8 mouse cellular contexts compared by ENCODE assay signal in genomic region chr19:59345081-59345657, GRCm38 (mm10). TPM values are rescaled to one million over a fixed set of nuclear protein-coding genes. Genes with fewer than 3 reads are reported as not detected.
A peak's percentile ranks its signal among the peaks of the same experiment; 100 is the strongest.
DNase-seq lines count a peak whose midpoint lies in the region; ATAC-seq lines count a peak whose summit lies in the region.

No protein-coding gene starts in this region.

- H3K36me3 ChIP-seq in hindbrain, embryonic 16.5 days (ENCODE audit: control insufficient read depth, insufficient read depth, low read length), result no peaks in the 10 kb centered on the region
- H3K36me3 ChIP-seq in limb, embryonic 11.5 days (ENCODE audit: control insufficient read depth, insufficient read depth, low read length), result no peaks in the 10 kb centered on the region
- no peaks in the 10 kb centered on the region for H3K36me3 ChIP-seq in midbrain, embryonic 10.5 days

- WGBS in hindbrain, embryonic 16.5 days, result 0% methylated on average over 39 of the region's 70 CpGs
- WGBS in limb, embryonic 11.5 days, result 0% methylated on average over 66 of the region's 70 CpGs
- under 1% methylated on average over 68 of the region's 70 CpGs for whole genome bisulfite sequencing in midbrain, embryonic 10.5 days

- peak overlapping the region; percentile 95 for H3K9ac ChIP-seq in hindbrain, embryonic 16.5 days (ENCODE audit: low read depth, low read length)
- peak overlapping the region; percentile 94 for H3K9ac ChIP-seq in limb, embryonic 11.5 days (ENCODE audit: low read length)

- DNase-seq in layer of hippocampus, adult 9-11 months, result peak; percentile 34
- no peak for DNase-seq in layer of hippocampus, postnatal 36 days
- peak; percentile 70 for DNase-seq in cerebellum, adult 9-11 months
- DNase-seq in gastrocnemius, adult 8-10 months (ENCODE audit: low spot score in 2 of 2), result peak; percentile 19 to 28
- peak; percentile 72 for DNase-seq in limb, embryonic 11.5 days (ENCODE audit: low spot score)
- DNase-seq in midbrain, embryonic 10.5 days (ENCODE audit: low spot score), result peak; percentile 72
- peak; percentile 64 to 70 for DNase-seq in spleen, postnatal 36 days (ENCODE audit: low spot score in 2 of 2)

- peak overlapping the region; percentile 99 for H3K4me2 ChIP-seq in hindbrain, embryonic 16.5 days (ENCODE audit: low read length)
- peak overlapping the region; percentile 99 for H3K4me2 ChIP-seq in limb, embryonic 11.5 days (ENCODE audit: low read depth, severe bottlenecking)

- H3K4me3 ChIP-seq in hindbrain, embryonic 16.5 days (ENCODE audit: low read length), result peak overlapping the region; percentile 95
- peak overlapping the region; percentile 94 for H3K4me3 ChIP-seq in limb, embryonic 11.5 days (ENCODE audit: low read depth, low read length)
- peak overlapping the region; percentile 90 for H3K4me3 ChIP-seq in midbrain, embryonic 10.5 days

- no peaks in the 10 kb centered on the region for H3K27me3 ChIP-seq in hindbrain, embryonic 16.5 days (replicated peaks; ENCODE audit: control insufficient read depth, insufficient read depth, low read length)
- no peaks in the 10 kb centered on the region for H3K27me3 ChIP-seq in limb, embryonic 11.5 days (ENCODE audit: control insufficient read depth, insufficient read depth, low read length)
- H3K27me3 ChIP-seq in midbrain, embryonic 10.5 days (ENCODE audit: low read depth, poor library complexity, severe bottlenecking), result no peaks in the 10 kb centered on the region

- ATAC-seq in hindbrain, embryonic 16.5 days, result peak; percentile 77
- peak; percentile 60 for ATAC-seq in limb, embryonic 11.5 days (ENCODE audit: insufficient number of reproducible peaks, low FRiP score, low TSS enrichment, low read depth)

- H3K27ac ChIP-seq in hindbrain, embryonic 16.5 days (ENCODE audit: low read depth, low read length), result peak overlapping the region; percentile 97
- peak overlapping the region; percentile 82 for H3K27ac ChIP-seq in limb, embryonic 11.5 days (replicated peaks; ENCODE audit: low read depth, low read length)
- peak overlapping the region; percentile 96 for H3K27ac ChIP-seq in midbrain, embryonic 10.5 days (replicated peaks)

- H3K9me3 ChIP-seq in hindbrain, embryonic 16.5 days (ENCODE audit: control insufficient read depth, low read length), result no peaks in the 10 kb centered on the region
- H3K9me3 ChIP-seq in limb, embryonic 11.5 days (ENCODE audit: control insufficient read depth, low read length), result no peaks in the 10 kb centered on the region
- H3K9me3 ChIP-seq in midbrain, embryonic 10.5 days (replicated peaks), result no peaks in the 10 kb centered on the region

- H3K4me1 ChIP-seq in hindbrain, embryonic 16.5 days (ENCODE audit: control insufficient read depth, insufficient read depth, low read depth, low read length), result peaks cover 24% of the 10 kb centered on the region
- H3K4me1 ChIP-seq in limb, embryonic 11.5 days (ENCODE audit: control insufficient read depth, insufficient read depth, low read length), result peaks cover 6% of the 10 kb centered on the region
- H3K4me1 ChIP-seq in midbrain, embryonic 10.5 days, result peaks cover 55% of the 10 kb centered on the region

RNA-seq across cellular contexts. Expression of gene Pdzd8, which starts 0.4 kb away (rescaled TPM):
- 10 to 100 TPM; 49.9 to 50.0 TPM for total RNA-seq in layer of hippocampus, postnatal 36 days (2021)
- total RNA-seq in gastrocnemius, adult 8-10 months (2022), result 10 to 100 TPM; 13.5 to 15.2 (median 14.3) TPM
- 8.4 and 9.4 TPM in 2 replicates for polyA plus RNA-seq in hindbrain, embryonic 16.5 days (2015; fragmentation: Nextera tagmentation; extraction: Ambion mirVana)
- polyA plus RNA-seq in limb, embryonic 11.5 days (2014; fragmentation: Nextera tagmentation; extraction: Ambion mirVana), result 16.6 and 17.6 TPM in 2 replicates
- polyA plus RNA-seq in midbrain, embryonic 10.5 days (2016; fragmentation: Nextera tagmentation; extraction: Ambion mirVana), result 8.1 and 8.5 TPM in 2 replicates

RNA-seq across cellular contexts. Expression of gene Rps12-ps3, which starts 23.1 kb away (rescaled TPM):
- total RNA-seq in layer of hippocampus, postnatal 36 days (2021), result 100 to 1,000 TPM; 260 to 310 TPM
- total RNA-seq in gastrocnemius, adult 8-10 months (2022), result 100 to 1,000 TPM; 216 to 382 (median 277) TPM
- polyA plus RNA-seq in hindbrain, embryonic 16.5 days (2015; fragmentation: Nextera tagmentation; extraction: Ambion mirVana), result 2.1 and 9.4 TPM in 2 replicates
- polyA plus RNA-seq in limb, embryonic 11.5 days (2014; fragmentation: Nextera tagmentation; extraction: Ambion mirVana), result 12.4 and 27.5 TPM in 2 replicates
- polyA plus RNA-seq in midbrain, embryonic 10.5 days (2016; fragmentation: Nextera tagmentation; extraction: Ambion mirVana), result 4.5 and 17.0 TPM in 2 replicates

Comparison
In these comparisons a context has a peak if more than half of its experiments do, and no peak if none do; other contexts are left out.
1. DNase-seq: peak in layer of hippocampus, adult 9-11 months (single experiment), cerebellum, adult 9-11 months (single experiment), gastrocnemius, adult 8-10 months (2 of 2), limb, embryonic 11.5 days (single experiment), midbrain, embryonic 10.5 days (single experiment) and spleen, postnatal 36 days (2 of 2); none in layer of hippocampus, postnatal 36 days (0 of 2).
2. Peak in every context shown above with its lines, with median percentiles within 50 percentile points of each other: H3K27ac ChIP-seq and H3K4me3 ChIP-seq.